Mouse (Mus musculus) forebrain, embryonic 15.5 days (tissue): ENCODE data around the gene Rpl22. TPM values are rescaled to one million over a fixed set of nuclear protein-coding genes. Genes with fewer than 3 reads are reported as not detected.

Source experiments
- ATAC-seq: fragments of 200-750 bp; cut with Nextera tagmentation; replicated peaks from 2 replicates; pipeline ENCODE4 v1.8.0; 2017; ENCODE audit warnings: mild to moderate bottlenecking, moderate TSS enrichment, moderate library complexity
- H3K27ac ChIP-seq: fragments of 300-500 bp; sonication (generic); replicated peaks from 2 replicates; pipeline ENCODE4 v1.5.1; 2015; ENCODE audit warnings: mild to moderate bottlenecking, inconsistent platforms
- H3K27me3 ChIP-seq: fragments of 300-500 bp; sonication (generic); 2 replicates; pipeline ENCODE4 v1.6.1; 2015; ENCODE audit warnings: inconsistent platforms
- H3K36me3 ChIP-seq: fragments of 300-500 bp; sonication (generic); 2 replicates; pipeline ENCODE4 v1.6.1; 2015; ENCODE audit warnings: mild to moderate bottlenecking, inconsistent platforms
- H3K4me1 ChIP-seq: fragments of 300-500 bp; sonication (generic); 2 replicates; pipeline ENCODE4 v1.6.1; 2015; ENCODE audit warnings: inconsistent platforms
- H3K4me2 ChIP-seq: fragments of 300-500 bp; sonication (generic); replicated peaks from 2 replicates; pipeline ENCODE4 v1.6.1; 2015; ENCODE audit warnings: mild to moderate bottlenecking, inconsistent platforms
- H3K4me3 ChIP-seq: fragments of 300-500 bp; sonication (generic); 2 replicates; pipeline ENCODE4 v1.5.1; 2015; ENCODE audit warnings: mild to moderate bottlenecking, inconsistent platforms
- H3K9ac ChIP-seq: fragments of 300-500 bp; sonication (generic); replicated peaks from 2 replicates; pipeline ENCODE4 v1.6.1; 2015; ENCODE audit warnings: mild to moderate bottlenecking, inconsistent platforms
- H3K9me3 ChIP-seq: fragments of 300-500 bp; sonication (generic); 2 replicates; pipeline ENCODE4 v1.6.1; 2016; ENCODE audit warnings: inconsistent platforms
- WGBS: fragments of 180-500 bp; shearing (Covaris S2); methylation state at CpG from one replicate; pipeline ENCODE4 v1.1.7; 2015; ENCODE audit warnings: mixed read lengths; 5-methylcytosine and 5-hydroxymethylcytosine counted together
- polyA plus RNA-seq: library from polyadenylated mRNA; unstranded; fragments of >200 nt; fragmentation: Nextera tagmentation; extraction: Ambion mirVana; gene quantifications from 2 replicates; pipeline ENCODE4 v1.2.1, GENCODE M21; 2015

Rpl22 gene
- polyA plus RNA-seq, 1 experiment from 2014 or later, result 216 TPM

DNA sequence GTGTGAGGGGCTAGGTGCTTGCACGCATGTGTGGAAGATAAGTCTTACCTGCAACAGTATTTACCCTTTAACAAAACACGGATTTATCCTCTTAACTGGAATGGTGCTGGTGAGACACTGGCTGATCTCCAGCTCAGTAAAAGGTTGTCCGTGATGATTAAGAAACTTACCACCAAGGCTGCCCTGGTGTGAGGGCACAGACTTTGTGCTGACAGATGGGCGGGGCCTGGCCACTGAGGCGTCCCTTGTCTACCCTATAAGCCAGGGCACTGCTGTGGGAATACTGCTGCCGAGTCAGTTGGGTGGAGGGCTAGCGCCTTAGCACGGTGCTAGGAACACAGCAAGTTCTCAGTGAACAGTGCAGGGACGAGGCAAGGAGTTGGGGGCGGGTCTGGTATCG lies 23.5 kb upstream of the Rpl22 start:
- Histone ChIP-seq H3K27ac (no peak overlapping the region), H3K36me3 (peaks cover 38% of the 10 kb centered on the region), H3K4me2 (no peak overlapping the region), H3K9me3 (no peaks in the 10 kb centered on the region), H3K27me3 (no peaks in the 10 kb centered on the region), H3K9ac (no peak overlapping the region), H3K4me3 (no peak overlapping the region), H3K4me1 (peaks cover 18% of the 10 kb centered on the region)
- ATAC-seq, result no peak
- WGBS, result 74% methylated on average over 11 of the region's 11 CpGs

DNA sequence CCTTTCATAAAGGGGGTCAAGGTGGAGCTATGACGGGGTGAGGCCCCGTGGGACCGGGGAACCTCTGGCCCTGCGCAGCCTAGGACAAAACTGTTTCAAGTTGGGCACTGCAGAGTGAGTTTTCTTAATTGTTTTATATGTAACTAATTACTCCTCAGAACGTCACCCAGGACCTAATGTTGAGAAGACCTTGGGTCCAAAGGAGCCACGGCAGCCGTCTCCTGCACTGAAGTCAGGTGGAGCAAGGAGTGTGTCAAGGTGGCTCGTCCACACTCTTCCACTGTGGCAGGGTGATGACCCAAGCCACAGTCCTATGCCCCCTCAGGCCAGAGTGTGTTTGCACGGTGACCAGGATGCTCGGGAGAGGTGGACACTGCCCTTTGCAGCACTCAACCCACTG lies 22.4 kb upstream of the Rpl22 start:
- Histone ChIP-seq H3K36me3 (peaks cover 38% of the 10 kb centered on the region), H3K4me3 (no peak overlapping the region), H3K4me1 (peaks cover 13% of the 10 kb centered on the region), H3K4me2 (no peak overlapping the region), H3K9me3 (no peaks in the 10 kb centered on the region), H3K27me3 (no peaks in the 10 kb centered on the region), H3K27ac (no peak overlapping the region), H3K9ac (no peak overlapping the region)
- WGBS, result 93% methylated on average over 10 of the region's 10 CpGs
- ATAC-seq, result no peak

DNA sequence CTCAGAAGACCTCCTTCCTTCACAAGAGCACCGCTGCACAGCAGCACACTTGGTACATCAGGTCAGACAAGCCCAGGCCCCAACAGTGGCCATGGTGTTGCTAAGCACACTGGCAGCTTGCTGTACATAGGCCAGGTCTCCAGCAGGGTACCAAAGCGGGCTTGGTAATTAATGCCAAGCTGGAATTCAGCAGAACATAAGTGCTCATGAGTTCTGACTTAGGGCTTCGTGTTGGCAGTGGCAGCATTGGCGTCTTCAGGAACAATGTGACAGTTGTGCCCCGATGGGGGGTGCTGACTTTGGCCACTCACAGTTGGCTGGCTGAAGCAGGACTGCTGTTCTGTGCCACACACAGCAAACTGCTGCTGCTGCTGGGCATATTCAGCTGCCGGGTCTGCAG lies 20.9 kb upstream of the Rpl22 start:
- peaks cover 5% of the 10 kb centered on the region; the same call in 1 of the 2 replicates for H3K4me1 ChIP-seq
- H3K36me3 ChIP-seq, result peaks cover 36% of the 10 kb centered on the region
- 87% methylated on average over 6 of the region's 6 CpGs for WGBS
- H3K27ac ChIP-seq, result no peak overlapping the region
- no peak overlapping the region for H3K9ac ChIP-seq
- no peak overlapping the region for H3K4me3 ChIP-seq
- no peak overlapping the region for H3K4me2 ChIP-seq
- H3K27me3 ChIP-seq, result no peaks in the 10 kb centered on the region
- ATAC-seq, result no peak
- no peaks in the 10 kb centered on the region for H3K9me3 ChIP-seq

DNA sequence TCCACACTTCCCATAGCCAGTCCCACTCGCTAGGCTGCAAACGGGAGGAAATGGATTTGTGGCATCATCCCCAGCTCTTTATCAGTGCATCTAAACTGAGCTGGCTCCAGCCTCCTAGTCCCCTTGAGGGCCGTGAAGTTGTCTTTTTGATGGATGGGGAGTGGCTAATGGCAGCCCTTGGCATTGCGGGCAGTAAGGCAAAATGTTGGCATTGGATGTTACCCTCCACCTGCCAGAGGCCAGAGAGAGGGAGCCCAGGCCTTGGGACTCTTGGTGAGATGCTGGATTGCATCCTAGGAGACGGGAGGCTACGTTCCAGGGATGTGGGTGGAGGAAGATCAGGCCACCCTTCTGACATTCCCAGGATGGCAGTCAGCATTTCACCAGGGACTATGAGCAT lies 19.6 kb upstream of the Rpl22 start:
- Histone ChIP-seq H3K27ac (no peak overlapping the region), H3K4me3 (no peak overlapping the region), H3K36me3 (peaks cover 25% of the 10 kb centered on the region), H3K4me2 (no peak overlapping the region), H3K27me3 (peaks cover under 1% of the 10 kb centered on the region), H3K4me1 (no peaks in the 10 kb centered on the region), H3K9me3 (no peaks in the 10 kb centered on the region), H3K9ac (no peak overlapping the region)
- no peak for ATAC-seq
- WGBS, result 78% methylated on average over 6 of the region's 6 CpGs

DNA sequence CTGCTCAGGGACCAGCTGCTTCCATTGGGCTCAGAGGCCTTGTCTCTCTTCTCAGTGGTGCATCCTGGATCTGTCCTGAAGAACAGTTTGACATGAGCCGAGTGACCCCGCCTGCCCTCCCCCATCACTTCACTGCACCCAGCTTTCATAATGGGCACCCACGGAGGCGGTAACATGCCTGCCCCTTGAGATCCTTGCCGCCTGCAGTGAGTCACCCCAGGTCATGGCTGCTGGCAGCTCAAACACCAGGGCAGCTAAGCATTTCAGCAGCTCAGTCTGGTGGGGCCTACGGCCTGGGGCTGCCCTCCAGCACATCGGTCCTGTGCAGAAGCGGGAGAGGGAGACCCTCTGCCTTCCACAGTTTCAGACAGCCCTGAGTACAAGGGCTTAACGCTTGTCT lies 18.0 kb upstream of the Rpl22 start:
- no peak overlapping the region for H3K9ac ChIP-seq
- H3K27me3 ChIP-seq, result peaks cover 16% of the 10 kb centered on the region
- H3K4me3 ChIP-seq, result no peak overlapping the region
- no peak overlapping the region for H3K27ac ChIP-seq
- no peak for ATAC-seq
- H3K9me3 ChIP-seq, result no peaks in the 10 kb centered on the region
- peaks cover 22% of the 10 kb centered on the region for H3K36me3 ChIP-seq
- H3K4me1 ChIP-seq, result peaks cover under 1% of the 10 kb centered on the region; the same call in 1 of the 2 replicates
- 85% methylated on average over 9 of the region's 9 CpGs for WGBS
- no peak overlapping the region for H3K4me2 ChIP-seq

DNA sequence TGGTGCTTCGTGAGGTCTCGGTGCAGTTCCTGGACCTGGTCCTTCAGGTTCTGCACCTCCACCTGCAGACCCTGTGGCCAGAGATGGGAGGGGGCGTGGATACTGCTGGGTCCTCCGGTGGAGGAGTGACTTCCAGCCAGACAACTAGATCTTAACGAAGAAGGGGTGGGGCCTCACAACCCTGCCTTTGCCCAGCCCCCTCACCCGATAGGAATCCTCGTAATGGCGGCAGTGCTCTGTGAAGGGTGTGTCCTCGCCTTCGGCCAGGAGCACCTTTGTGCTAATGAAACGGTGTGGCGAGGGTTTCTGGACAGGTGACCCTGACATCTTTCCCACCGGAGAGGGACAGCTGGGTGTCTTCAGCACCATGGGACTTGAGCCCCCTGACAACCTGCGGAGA lies 13.4 kb upstream of the Rpl22 start:
- no peak overlapping the region for H3K9ac ChIP-seq
- whole genome bisulfite sequencing, result 2% methylated on average over 14 of the region's 14 CpGs
- H3K4me1 ChIP-seq, result peaks cover 23% of the 10 kb centered on the region
- H3K9me3 ChIP-seq, result no peaks in the 10 kb centered on the region
- H3K27ac ChIP-seq, result no peak overlapping the region
- ATAC-seq, result no peak
- H3K27me3 ChIP-seq, result peaks cover 63% of the 10 kb centered on the region
- H3K36me3 ChIP-seq, result no peaks in the 10 kb centered on the region; the same call in 1 of the 2 replicates
- H3K4me2 ChIP-seq, result peak overlapping the region; percentile 54
- H3K4me3 ChIP-seq, result 0 out of 2 replicates have a peak overlapping the region, but pooled peaks have one; percentile 36

DNA sequence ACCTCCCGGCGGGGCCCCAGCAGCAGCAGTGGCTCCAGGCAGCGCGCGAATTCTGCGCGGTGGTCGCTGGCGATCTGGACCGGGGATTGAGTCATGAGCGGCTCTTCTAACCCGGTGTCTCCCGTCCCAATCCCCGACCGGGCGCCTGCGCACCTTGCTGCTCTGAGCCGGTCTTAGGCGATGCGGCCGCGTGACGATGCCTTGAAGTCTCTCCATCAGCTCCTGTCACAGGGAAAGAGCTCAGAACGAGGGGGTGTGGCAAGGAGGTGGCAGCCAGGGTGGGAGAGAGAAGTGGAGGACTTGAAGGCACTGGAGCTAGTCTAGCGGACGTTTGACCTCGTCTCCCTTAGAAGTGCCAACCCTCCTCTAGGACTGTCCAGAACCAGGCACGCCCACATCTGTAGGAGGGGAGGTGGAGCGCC lies 12.3 kb upstream of the Rpl22 start:
- WGBS, result under 1% methylated on average over 29 of the region's 29 CpGs
- Histone ChIP-seq H3K4me3 (peak overlapping the region; percentile 36), H3K4me1 (peaks cover 23% of the 10 kb centered on the region), H3K9me3 (no peaks in the 10 kb centered on the region), H3K27me3 (peaks cover 72% of the 10 kb centered on the region), H3K36me3 (no peaks in the 10 kb centered on the region; the same call in 1 of the 2 replicates), H3K27ac (no peak overlapping the region), H3K4me2 (peak overlapping the region; percentile 54), H3K9ac (peak overlapping the region; percentile 37)
- ATAC-seq, result peak; percentile 38; the same call in 1 of the 2 replicates

DNA sequence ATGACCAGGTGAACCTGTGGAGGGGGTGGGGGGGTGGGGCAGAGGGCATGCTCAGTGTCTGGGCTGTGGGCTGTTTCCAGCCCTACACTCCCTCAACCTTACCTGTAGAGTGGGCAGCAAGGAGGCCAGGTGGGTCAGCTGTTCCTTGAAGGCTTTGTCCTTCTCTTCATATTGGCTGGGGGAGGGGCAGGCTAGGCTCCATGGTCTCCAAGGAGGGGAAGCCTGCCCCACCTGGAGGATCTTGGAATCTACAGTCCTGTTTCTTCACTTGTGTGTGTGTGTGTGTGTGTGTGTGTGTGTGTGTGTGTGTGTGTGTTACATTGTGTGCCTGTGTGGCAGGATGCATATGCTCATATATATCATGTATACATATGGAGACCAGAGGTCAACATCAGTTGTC lies 11.6 kb upstream of the Rpl22 start:
- Histone ChIP-seq H3K4me1 (peaks cover 26% of the 10 kb centered on the region), H3K27ac (no peak overlapping the region), H3K9ac (no peak overlapping the region), H3K4me3 (peak overlapping the region; percentile 36), H3K27me3 (peaks cover 77% of the 10 kb centered on the region), H3K36me3 (no peaks in the 10 kb centered on the region), H3K9me3 (no peaks in the 10 kb centered on the region), H3K4me2 (peak overlapping the region; percentile 54)
- no peak for ATAC-seq

DNA sequence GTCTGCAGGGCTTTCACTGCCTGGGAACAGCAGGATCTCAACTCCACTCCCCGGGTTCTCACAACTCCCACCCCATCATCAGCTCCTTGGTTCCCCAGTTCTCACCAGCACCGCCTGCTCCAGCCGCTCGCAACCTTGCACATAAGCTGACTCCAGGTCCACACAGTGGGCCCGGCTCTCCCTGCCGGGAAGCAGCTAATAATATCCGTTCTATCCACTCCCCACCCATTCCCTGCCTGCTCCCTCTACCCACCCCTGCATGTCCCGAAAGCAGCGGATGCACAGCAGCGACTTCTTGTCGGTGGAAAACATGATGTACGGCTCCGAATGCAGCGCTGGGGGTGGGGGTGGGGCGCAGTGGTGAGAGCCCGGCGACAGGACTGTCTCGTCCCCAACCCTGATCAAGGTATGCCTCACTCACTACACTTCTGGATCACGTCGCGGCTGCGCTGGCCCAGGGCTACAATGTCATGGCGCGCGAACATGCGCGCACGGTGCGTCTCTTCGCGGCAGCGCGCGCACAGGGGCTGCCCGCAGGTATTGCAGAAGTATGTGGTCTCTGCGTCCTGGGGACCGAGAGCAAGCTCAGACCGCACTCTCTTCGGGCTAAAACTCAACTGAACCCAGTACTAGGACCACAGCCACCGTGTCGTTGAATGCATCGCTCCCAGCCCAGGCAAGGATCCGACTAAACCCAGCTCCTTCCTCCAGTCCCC lies 9.9 kb upstream of the Rpl22 start:
- Histone ChIP-seq H3K36me3 (no peaks in the 10 kb centered on the region), H3K27ac (no peak overlapping the region), H3K4me2 (peak overlapping the region; percentile 42), H3K9me3 (no peaks in the 10 kb centered on the region), H3K4me3 (peak overlapping the region; percentile 34), H3K4me1 (peaks cover 26% of the 10 kb centered on the region), H3K9ac (0 out of 2 replicates have a peak overlapping the region, but pooled peaks have one; percentile 8), H3K27me3 (peaks cover 77% of the 10 kb centered on the region)
- no peak; the same call in 1 of the 2 replicates for ATAC-seq
- WGBS, result under 1% methylated on average over 43 of the region's 43 CpGs

DNA sequence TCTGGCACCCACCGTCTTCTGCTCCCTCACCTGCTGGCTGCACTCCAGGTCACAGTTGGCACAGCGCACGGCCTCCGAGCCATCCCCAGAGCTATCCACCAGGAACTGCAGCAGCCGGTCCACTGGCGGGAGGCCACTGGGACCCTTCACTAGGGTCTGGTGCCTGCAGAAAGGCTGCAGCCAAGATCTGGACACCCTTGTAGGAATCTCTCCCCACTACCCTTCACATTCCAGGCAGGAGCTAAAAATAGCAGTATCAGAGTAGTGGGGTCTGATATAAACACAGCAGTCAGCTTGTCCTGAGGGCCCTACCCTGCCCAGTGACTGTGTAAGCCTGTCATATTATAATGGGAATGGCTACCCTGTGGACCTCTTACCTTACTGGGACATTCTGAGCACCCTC lies 7.9 kb upstream of the Rpl22 start:
- Histone ChIP-seq H3K9me3 (no peaks in the 10 kb centered on the region), H3K27ac (no peak overlapping the region), H3K4me2 (no peak overlapping the region), H3K9ac (no peak overlapping the region), H3K4me3 (no peak overlapping the region), H3K27me3 (peaks cover 60% of the 10 kb centered on the region), H3K36me3 (no peaks in the 10 kb centered on the region), H3K4me1 (peaks cover 25% of the 10 kb centered on the region)
- no peak for ATAC-seq
- 74% methylated on average over 6 of the region's 6 CpGs for WGBS

DNA sequence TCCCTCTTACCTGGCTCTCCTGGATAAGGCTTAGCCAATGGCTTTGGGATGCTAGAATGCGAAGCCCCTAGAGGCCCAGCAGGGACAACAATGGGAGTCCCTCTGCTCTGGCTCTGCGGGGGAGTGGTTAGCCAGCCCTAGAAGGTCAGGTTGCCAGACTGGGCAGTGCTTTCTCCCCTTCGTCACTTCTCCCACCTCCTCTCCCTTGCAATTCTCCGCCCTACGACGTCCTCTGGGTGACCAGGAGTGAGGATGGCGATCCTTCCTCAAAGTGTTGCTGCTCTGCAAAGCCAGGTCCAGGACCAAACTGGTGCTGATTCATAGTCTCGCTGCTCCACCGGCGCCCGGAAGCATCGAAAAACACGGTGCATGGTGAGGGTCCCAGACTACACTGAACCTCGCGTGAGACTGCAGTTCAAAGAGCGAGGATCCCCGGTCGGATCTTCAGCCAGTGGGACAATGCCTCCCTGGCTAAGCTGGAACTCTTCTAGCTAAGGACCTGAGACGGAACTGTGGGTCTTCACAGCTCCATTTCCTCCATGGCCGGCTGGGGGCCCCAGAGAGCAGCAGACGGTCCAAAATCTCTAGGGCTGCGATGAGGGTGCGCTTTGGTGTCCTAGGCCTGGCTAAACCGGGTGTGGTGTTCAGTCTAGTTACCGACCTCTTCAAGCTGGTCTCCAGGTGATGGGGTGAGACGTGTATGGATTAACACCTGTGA lies 6.9 kb upstream of the Rpl22 start, which contains the start of gene Rnf207:
TSS of gene Rnf207 (minus strand) at position 477 of the 718 bp plus-strand sequence.
- H3K27me3 ChIP-seq, result peaks cover 50% of the 10 kb centered on the region
- 3% methylated on average over 26 of the region's 26 CpGs for WGBS
- H3K4me2 ChIP-seq, result peak within 1 kb of the TSS; percentile 17
- H3K4me3 ChIP-seq, result no peak within 1 kb of the TSS
- no peak for ATAC-seq
- peaks cover 15% of the 10 kb centered on the region for H3K4me1 ChIP-seq
- H3K36me3 ChIP-seq, result no peaks in the 10 kb centered on the region
- H3K9ac ChIP-seq, result no peak within 1 kb of the TSS
- no peaks in the 10 kb centered on the region for H3K9me3 ChIP-seq
- no peak within 1 kb of the TSS for H3K27ac ChIP-seq

DNA sequence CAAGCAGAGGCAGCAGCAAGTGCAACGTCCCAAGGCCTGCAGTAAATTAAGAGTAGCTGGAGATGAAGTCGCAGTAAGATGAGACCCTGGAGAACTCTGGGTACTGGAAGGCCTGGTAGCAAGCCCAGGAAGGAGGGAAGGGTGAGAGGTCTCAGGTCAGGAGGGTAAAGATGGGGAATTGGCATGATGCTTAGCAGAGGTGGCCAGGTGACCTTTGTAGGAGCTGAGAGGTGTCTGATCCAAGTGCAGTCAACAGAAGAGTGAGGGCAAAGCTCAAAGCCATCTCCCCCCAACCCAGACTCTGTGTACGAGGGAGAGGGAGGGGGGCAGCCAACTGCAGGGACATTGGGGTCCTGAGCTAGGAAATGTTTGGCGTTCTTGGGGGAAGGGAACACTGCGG lies 4.1 kb upstream of the Rpl22 start:
- Histone ChIP-seq H3K4me1 (peaks cover 6% of the 10 kb centered on the region), H3K9ac (no peak overlapping the region), H3K9me3 (no peaks in the 10 kb centered on the region), H3K27me3 (peaks cover 22% of the 10 kb centered on the region), H3K4me2 (no peak overlapping the region), H3K36me3 (no peaks in the 10 kb centered on the region), H3K27ac (no peak overlapping the region), H3K4me3 (no peak overlapping the region)
- whole genome bisulfite sequencing, result 68% methylated on average over 5 of the region's 5 CpGs
- ATAC-seq, result no peak
